Mouse (Mus musculus) lung, postnatal 0 days (tissue): Measurements from ENCODE around the gene Blm.

Experiments used
- CTCF ChIP-seq: IDR thresholded peaks from 2 replicates; pipeline ENCODE4 v1.5.1; 2016; ENCODE audit warnings: antibody characterized with exemption, mild to moderate bottlenecking
- EP300 ChIP-seq: IDR thresholded peaks from 2 replicates; pipeline ENCODE4 v1.6.1; 2016; ENCODE audit warnings: antibody characterized with exemption, mild to moderate bottlenecking, control low read depth

DNA sequence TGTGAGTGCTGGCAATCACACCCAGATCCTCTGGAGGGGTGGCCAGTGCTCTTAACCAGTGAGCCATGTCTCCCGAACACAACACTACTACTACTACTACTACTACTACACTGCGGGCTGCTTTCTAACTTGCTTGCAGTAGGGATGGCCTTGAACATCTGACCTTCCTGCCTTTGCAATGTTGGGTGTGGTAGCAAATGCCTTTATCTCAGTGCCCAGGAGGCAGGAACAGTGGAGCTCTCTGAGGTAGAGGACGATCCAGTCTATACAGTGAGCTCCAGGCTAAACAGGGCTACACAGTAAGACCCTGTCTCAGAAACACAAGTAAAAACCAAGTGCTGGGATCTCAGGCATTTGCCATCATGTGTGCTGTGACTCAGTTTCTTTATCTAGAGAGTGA lies 43.8 kb downstream of the Blm start:
- no peak for TF ChIP-seq CTCF
- no peak for TF ChIP-seq EP300
